Mouse (Mus musculus) liver, postnatal 0 days (tissue): ENCODE measurements around the gene Cacna2d2.

Experiments used
- CTCF ChIP-seq: sonication (generic); IDR thresholded peaks from 2 replicates; pipeline ENCODE4 v1.5.1; 2016; ENCODE audit warnings: antibody characterized with exemption, low read depth
- EP300 ChIP-seq: IDR thresholded peaks from 2 replicates; pipeline ENCODE4 v1.6.1; 2016; ENCODE audit warnings: antibody characterized with exemption, low read depth, mild to moderate bottlenecking

DNA sequence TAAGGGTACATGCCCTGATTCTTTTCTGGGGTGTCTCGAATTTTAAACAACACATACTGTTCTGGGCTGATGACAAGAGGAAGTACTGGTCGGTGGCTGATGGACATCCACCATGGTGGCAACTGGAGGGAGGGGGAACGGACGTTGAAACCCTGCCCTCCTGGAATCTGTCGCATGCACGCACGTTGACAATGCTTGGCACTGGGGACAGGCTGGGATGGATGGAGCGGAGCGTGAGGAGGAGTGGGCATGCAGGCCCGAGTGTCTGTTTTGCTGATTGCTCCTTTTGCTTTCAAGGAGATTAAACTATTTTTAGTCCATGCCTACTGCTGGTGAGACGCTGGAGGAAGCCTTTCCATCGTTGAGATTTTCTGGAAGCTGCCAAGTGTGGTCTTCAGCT is 43.9 kb downstream of the Cacna2d2 start:
- TF ChIP-seq CTCF = no peak
- no peak for TF ChIP-seq EP300
